Mouse (Mus musculus) forebrain, postnatal 0 days (tissue): ENCODE results near the gene Aff3. TPM values are rescaled to one million over a fixed set of nuclear protein-coding genes. Genes with fewer than 3 reads are reported as not detected.

Experiments
- ATAC-seq: fragments of 200-750 bp; cut with Nextera tagmentation; 2 replicates; pipeline ENCODE4 v1.8.0; 2017; ENCODE audit warnings: mild to moderate bottlenecking, moderate library complexity
- DNase-seq: peaks from one replicate; pipeline ENCODE4 v3.0.0-alpha.2; 2015
- H3K27ac ChIP-seq: fragments of 300-500 bp; sonication (generic); 2 replicates; pipeline ENCODE4 v1.5.1; 2014; ENCODE audit warnings: low read depth, mild to moderate bottlenecking, antibody characterized with exemption, low read length, moderate library complexity, mixed read lengths
- H3K27me3 ChIP-seq: fragments of 300-500 bp; sonication (generic); 2 replicates; pipeline ENCODE4 v1.6.1; 2014; ENCODE audit warnings: mild to moderate bottlenecking, low read length, mixed read lengths; ENCODE audit not compliant: insufficient read depth
- H3K36me3 ChIP-seq: fragments of 300-500 bp; sonication (generic); 2 replicates; pipeline ENCODE4 v1.6.1; 2014; ENCODE audit warnings: mild to moderate bottlenecking, moderate library complexity; ENCODE audit not compliant: insufficient read depth
- H3K4me1 ChIP-seq: fragments of 300-500 bp; sonication (generic); 2 replicates; pipeline ENCODE4 v1.6.1; 2014; ENCODE audit warnings: antibody characterized with exemption; ENCODE audit not compliant: insufficient read depth
- H3K4me2 ChIP-seq: fragments of 300-500 bp; sonication (generic); 2 replicates; pipeline ENCODE4 v1.6.1; 2014; ENCODE audit warnings: low read depth, mild to moderate bottlenecking, moderate library complexity
- H3K4me3 ChIP-seq: fragments of 300-500 bp; sonication (generic); 2 replicates; pipeline ENCODE4 v1.5.1; 2014; ENCODE audit warnings: low read depth, low read length, mixed read lengths
- H3K9ac ChIP-seq: fragments of 300-500 bp; sonication (generic); 2 replicates; pipeline ENCODE4 v1.6.1; 2014; ENCODE audit warnings: mild to moderate bottlenecking
- H3K9me3 ChIP-seq: fragments of 300-500 bp; sonication (generic); 2 replicates; pipeline ENCODE4 v1.6.1; 2016; ENCODE audit warnings: low read length
- CTCF ChIP-seq: sonication (generic); IDR thresholded peaks from 2 replicates; pipeline ENCODE4 v1.5.1; 2016; ENCODE audit warnings: antibody characterized with exemption, control low read depth, low read depth
- WGBS: fragments of 180-500 bp; shearing (Covaris S2); extraction: QIAGEN DNeasy Blood & Tissue Kit; methylation state at CpG from one replicate; pipeline ENCODE4 v1.1.7; 2014; 5-methylcytosine and 5-hydroxymethylcytosine counted together
- polyA plus RNA-seq: library from polyadenylated mRNA; unstranded; fragments of >200 nt; fragmentation: Nextera tagmentation; extraction: Ambion mirVana; gene quantifications from 2 replicates; pipeline ENCODE4 v1.2.1, GENCODE M21; 2015
- total RNA-seq: library from RNA; depleted of rRNA; stranded (reverse); fragments of >200 nt; gene quantifications from 2 replicates; pipeline ENCODE4 v1.2.3, GENCODE M21; 2014

The Aff3 gene
- total and polyA plus RNA-seq, 2 experiments from 2014 or later, result 21.8 to 102 TPM

GRCm38 (mm10) chr1:38451367-38451766, 213.4 kb downstream of the Aff3 start:
- H3K4me1 ChIP-seq, result peaks cover 10% of the 10 kb centered on the region
- H3K4me3 ChIP-seq, result no peak overlapping the region
- no peak overlapping the region for H3K4me2 ChIP-seq
- no peaks in the 10 kb centered on the region for H3K27me3 ChIP-seq
- DNase-seq, result no peak
- H3K9ac ChIP-seq, result no peak overlapping the region
- ATAC-seq, result no peak
- WGBS, result 87% methylated on average over 6 of the region's 6 CpGs
- H3K27ac ChIP-seq, result peak overlapping the region; percentile 15; the same call in 1 of the 2 replicates
- no peak for TF ChIP-seq CTCF
- H3K9me3 ChIP-seq, result no peaks in the 10 kb centered on the region
- H3K36me3 ChIP-seq, result no peaks in the 10 kb centered on the region

GRCm38 (mm10) chr1:38450677-38451076, 214.1 kb downstream of the Aff3 start:
- 35% methylated on average over 12 of the region's 12 CpGs for WGBS
- Histone ChIP-seq H3K4me3 (no peak overlapping the region), H3K4me1 (peaks cover 11% of the 10 kb centered on the region), H3K27me3 (no peaks in the 10 kb centered on the region), H3K27ac (peak overlapping the region; percentile 64), H3K9ac (no peak overlapping the region), H3K4me2 (0 out of 2 replicates have a peak overlapping the region, but pooled peaks have one; percentile 0), H3K9me3 (no peaks in the 10 kb centered on the region), H3K36me3 (no peaks in the 10 kb centered on the region)
- TF ChIP-seq CTCF, result no peak
- DNase-seq (peak; percentile 88), ATAC-seq (peak; percentile 94)

- Histone ChIP-seq H3K36me3 (no peaks in the 10 kb centered on the region), H3K4me1 (peaks cover 14% of the 10 kb centered on the region), H3K4me3 (no peak overlapping the region), H3K27ac (peak overlapping the region; percentile 64), H3K4me2 (no peak overlapping the region), H3K27me3 (no peaks in the 10 kb centered on the region), H3K9me3 (no peaks in the 10 kb centered on the region), H3K9ac (no peak overlapping the region)
- DNase-seq (no peak), ATAC-seq (no peak)
- no peak for TF ChIP-seq CTCF
- 57% methylated on average over 7 of the region's 7 CpGs for WGBS
Measured at GRCm38 (mm10) chr1:38449816-38450478, 214.8 kb downstream of the Aff3 start.

GRCm38 (mm10) chr1:38448854-38449253, 215.9 kb downstream of the Aff3 start:
- Histone ChIP-seq H3K9ac (no peak overlapping the region), H3K4me2 (no peak overlapping the region), H3K27ac (no peak overlapping the region), H3K27me3 (no peaks in the 10 kb centered on the region), H3K4me1 (peaks cover 14% of the 10 kb centered on the region), H3K36me3 (no peaks in the 10 kb centered on the region), H3K4me3 (no peak overlapping the region), H3K9me3 (no peaks in the 10 kb centered on the region)
- TF ChIP-seq CTCF, result no peak
- ATAC-seq (no peak), DNase-seq (no peak)
- 89% methylated on average over 3 of the region's 3 CpGs for WGBS

- H3K9ac ChIP-seq, result no peak overlapping the region
- H3K4me2 ChIP-seq, result no peak overlapping the region
- no peak overlapping the region for H3K4me3 ChIP-seq
- ATAC-seq (no peak), DNase-seq (no peak)
- WGBS, result 100% methylated on average over 2 of the region's 2 CpGs
- no peaks in the 10 kb centered on the region for H3K36me3 ChIP-seq
- H3K9me3 ChIP-seq, result no peaks in the 10 kb centered on the region
- peaks cover 14% of the 10 kb centered on the region for H3K4me1 ChIP-seq
- H3K27ac ChIP-seq, result no peak overlapping the region
- TF ChIP-seq CTCF, result no peak
- no peaks in the 10 kb centered on the region for H3K27me3 ChIP-seq
Measured at GRCm38 (mm10) chr1:38447581-38447980, 217.2 kb downstream of the Aff3 start.

DNA sequence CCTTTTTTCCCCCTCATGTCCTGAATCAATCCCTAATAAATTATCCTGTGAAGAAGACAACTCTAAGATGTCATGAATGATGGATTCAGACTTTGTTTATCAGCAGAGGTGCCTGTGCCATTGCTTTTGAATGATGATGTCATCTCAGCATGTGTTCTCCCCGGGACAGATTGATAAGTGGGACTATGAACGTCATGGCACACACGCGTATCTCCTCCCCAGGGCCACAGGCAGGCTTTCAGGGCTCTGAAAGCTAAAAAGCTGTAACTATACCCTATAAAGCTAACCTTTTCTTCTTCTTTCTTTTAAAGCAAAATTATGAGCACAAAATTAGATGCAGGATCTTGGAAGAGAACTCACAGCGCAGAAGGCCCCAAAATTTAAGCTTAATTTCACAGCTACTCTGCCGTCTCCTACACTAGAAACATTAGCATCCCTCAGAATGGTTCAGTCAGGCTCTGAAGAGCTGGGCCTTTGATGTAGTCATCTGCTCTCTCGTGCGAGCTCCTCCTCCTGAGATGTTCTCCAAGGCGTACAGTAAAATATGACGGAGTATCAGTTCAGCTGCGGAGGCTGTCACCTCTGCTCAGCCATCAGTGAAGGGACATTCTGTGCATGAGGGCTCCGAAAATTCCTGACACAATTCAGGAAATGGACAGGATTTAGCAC, 218.5 kb downstream of the Aff3 start:
- Histone ChIP-seq H3K27me3 (no peaks in the 10 kb centered on the region), H3K36me3 (no peaks in the 10 kb centered on the region), H3K4me1 (peaks cover 14% of the 10 kb centered on the region), H3K9ac (no peak overlapping the region), H3K4me2 (no peak overlapping the region), H3K27ac (peak overlapping the region; percentile 35; the same call in 1 of the 2 replicates), H3K4me3 (no peak overlapping the region), H3K9me3 (no peaks in the 10 kb centered on the region)
- 56% methylated on average over 12 of the region's 12 CpGs for WGBS
- no peak for TF ChIP-seq CTCF
- ATAC-seq, result peak; percentile 28
- DNase-seq, result peak; percentile 35

GRCm38 (mm10) chr1:38442887-38443286, 221.9 kb downstream of the Aff3 start:
- Histone ChIP-seq H3K36me3 (no peaks in the 10 kb centered on the region), H3K9ac (no peak overlapping the region), H3K9me3 (no peaks in the 10 kb centered on the region), H3K4me1 (peaks cover 19% of the 10 kb centered on the region), H3K27me3 (no peaks in the 10 kb centered on the region), H3K27ac (no peak overlapping the region), H3K4me2 (no peak overlapping the region), H3K4me3 (no peak overlapping the region)
- TF ChIP-seq CTCF, result no peak
- 90% methylated on average over 3 of the region's 3 CpGs for WGBS
- DNase-seq (no peak), ATAC-seq (no peak)
